Mouse (Mus musculus) heart, adult 18-20 months (tissue): ENCODE measurements around the gene Hfe2. TPM values are rescaled to one million over a fixed set of nuclear protein-coding genes. Genes with fewer than 3 reads are reported as not detected.
"Not testable (repeated sequence)": the region's sequence is repeated elsewhere in the genome, so short reads cannot be mapped to it uniquely, and the experiment has no call there.

Source experiments
- DNase-seq, 2 experiments: peaks; one replicate each; pipeline ENCODE4 v3.0.0; 2021 to 2022; ENCODE audit warnings: mixed read lengths in 1 of 2
- long read RNA-seq, 2 experiments: library from polyadenylated mRNA; stranded (forward); transcript quantifications; one replicate each; pipeline ENCODE4 v2.0.0; 2021
- total RNA-seq, 2 experiments: library from RNA; stranded (reverse); gene quantifications; 2 replicates each; pipeline ENCODE4 v1.2.3; 2021

The Hfe2 gene
- 100 to 1,000 TPM; 279 to 290 TPM for total RNA-seq
- long read RNA-seq, experiment 1, transcript Hfe2-201 (4 exons, 2,028 nt) = major isoform, 57 of 272 reads
- long read RNA-seq, experiment 1, partial matches to known transcripts = 58 of 272 reads
- long read RNA-seq, experiment 1, other reads (novel, unspliced or antisense) = 157 of 272 reads
- long read RNA-seq, experiment 2, transcript Hfe2-201 (4 exons, 2,028 nt) = major isoform, 40 of 138 reads
- long read RNA-seq, experiment 2, partial matches to known transcripts = 33 of 138 reads
- long read RNA-seq, experiment 2, other reads (novel, unspliced or antisense) = 65 of 138 reads

GRCm38 (mm10) chr3:96524914-96525313 is at the start of gene Hfe2:
Gene Hfe2, plus strand, starts transcription at chr3:96525172.
- peak in 1 of 2 experiments; percentile 50 for DNase-seq

- no peak for DNase-seq
These were observed 47.9 kb upstream of the Hfe2 start for GRCm38 (mm10) chr3:96477084-96477483.

- no peak for DNase-seq
These were observed 47.4 kb upstream of the Hfe2 start for GRCm38 (mm10) chr3:96477558-96477957.

GRCm38 (mm10) chr3:96479249-96479648 is 45.7 kb upstream of the Hfe2 start:
- no peak for DNase-seq

GRCm38 (mm10) chr3:96480684-96481270 is 44.2 kb upstream of the Hfe2 start:
- DNase-seq = no peak

- no peak for DNase-seq
These were observed 43.1 kb upstream of the Hfe2 start for GRCm38 (mm10) chr3:96481856-96482255.

- no peak for DNase-seq
These were observed 42.5 kb upstream of the Hfe2 start for GRCm38 (mm10) chr3:96482451-96482850.

GRCm38 (mm10) chr3:96483044-96483443 is 41.9 kb upstream of the Hfe2 start:
- not testable (repeated sequence) for DNase-seq

- DNase-seq = no peak
These were observed 41.0 kb upstream of the Hfe2 start for GRCm38 (mm10) chr3:96483946-96484345.

GRCm38 (mm10) chr3:96484921-96485320 is 40.1 kb upstream of the Hfe2 start:
- DNase-seq = no peak

- DNase-seq = no peak
These were observed 39.6 kb upstream of the Hfe2 start for GRCm38 (mm10) chr3:96485361-96485760.

- peak in 1 of 2 experiments; percentile 51 for DNase-seq
These were observed 38.7 kb upstream of the Hfe2 start for GRCm38 (mm10) chr3:96486064-96486827.

GRCm38 (mm10) chr3:96486828-96487559 is 38.0 kb upstream of the Hfe2 start:
- DNase-seq = not testable (repeated sequence)

- DNase-seq = peak in 1 of 2 experiments; percentile 70
These were observed 37.2 kb upstream of the Hfe2 start for GRCm38 (mm10) chr3:96487596-96488289.

GRCm38 (mm10) chr3:96488290-96488906 is 36.6 kb upstream of the Hfe2 start:
- DNase-seq = not testable (repeated sequence)

- DNase-seq = peak in 1 of 2 experiments; percentile 48
These were observed 35.9 kb upstream of the Hfe2 start for GRCm38 (mm10) chr3:96488907-96489629.

GRCm38 (mm10) chr3:96489636-96490035 is 35.3 kb upstream of the Hfe2 start:
- not testable (repeated sequence) for DNase-seq

GRCm38 (mm10) chr3:96494456-96494855 is 30.5 kb upstream of the Hfe2 start:
- not testable (repeated sequence) for DNase-seq

- DNase-seq = no peak
These were observed 30.1 kb upstream of the Hfe2 start for GRCm38 (mm10) chr3:96494912-96495311.

GRCm38 (mm10) chr3:96495490-96496210 is 29.3 kb upstream of the Hfe2 start:
- no peak for DNase-seq
